Mouse (Mus musculus): ENCODE measurements at regions not wholly inside any gene's neighbourhood (a gene's known extent, or its start where the extent isn't known, plus 50 kb on each side); places are given as distances from the start of the nearest gene placed in this dataset.
"Not testable (repeated sequence)": the region's sequence is repeated elsewhere in the genome, so short reads cannot be mapped to it uniquely, and the experiment has no call there.

GRCm38 (mm10) chr6:22789731-22790130, 85.6 kb upstream of the Ptprz1 start:
- ATAC-seq (replicated peaks; ENCODE audit: low FRiP score); H3K4me3 ChIP-seq (replicated peaks); H3K9ac ChIP-seq; H3K9me3 ChIP-seq (replicated peaks); H3K36me3 ChIP-seq; H3K4me2 ChIP-seq; H3K4me1 ChIP-seq; H3K27me3 ChIP-seq; H3K27ac ChIP-seq: not testable (repeated sequence)
- WGBS: 16% methylated on average over 4 of the region's 4 CpGs

GRCm38 (mm10) chr6:22791801-22792200, 83.5 kb upstream of the Ptprz1 start:
- 91% methylated on average over 4 of the region's 4 CpGs for WGBS
- H3K36me3 ChIP-seq: no peaks in the 10 kb centered on the region
- no peaks in the 10 kb centered on the region for H3K4me1 ChIP-seq
- H3K27ac ChIP-seq: no peak overlapping the region
- no peak overlapping the region for H3K9ac ChIP-seq
- no peaks in the 10 kb centered on the region for H3K9me3 ChIP-seq (replicated peaks)
- H3K4me3 ChIP-seq (replicated peaks): no peak overlapping the region
- H3K4me2 ChIP-seq: no peak overlapping the region
- no peaks in the 10 kb centered on the region for H3K27me3 ChIP-seq
- no peak for ATAC-seq (replicated peaks; ENCODE audit: low FRiP score)

- Histone ChIP-seq H3K27me3 (no peaks in the 10 kb centered on the region), H3K9ac (no peak overlapping the region), H3K4me3 (replicated peaks) (no peak overlapping the region), H3K9me3 (replicated peaks) (no peaks in the 10 kb centered on the region), H3K36me3 (no peaks in the 10 kb centered on the region), H3K4me1 (no peaks in the 10 kb centered on the region), H3K4me2 (no peak overlapping the region), H3K27ac (no peak overlapping the region)
- WGBS: 76% methylated on average over 3 of the region's 3 CpGs
- no peak for ATAC-seq (replicated peaks; ENCODE audit: low FRiP score)
These were observed 82.7 kb upstream of the Ptprz1 start for GRCm38 (mm10) chr6:22792601-22793000.

- Histone ChIP-seq H3K27ac (no peak overlapping the region), H3K27me3 (no peaks in the 10 kb centered on the region), H3K36me3 (no peaks in the 10 kb centered on the region), H3K4me2 (no peak overlapping the region), H3K9ac (no peak overlapping the region), H3K9me3 (replicated peaks) (no peaks in the 10 kb centered on the region), H3K4me3 (replicated peaks) (no peak overlapping the region), H3K4me1 (no peaks in the 10 kb centered on the region)
- no peak for ATAC-seq (replicated peaks; ENCODE audit: low FRiP score)
- WGBS: 59% methylated on average over 12 of the region's 12 CpGs
These were observed 81.1 kb upstream of the Ptprz1 start for GRCm38 (mm10) chr6:22794071-22794721.

- no peak for ATAC-seq (replicated peaks; ENCODE audit: low FRiP score)
These were observed 80.5 kb upstream of the Ptprz1 start for GRCm38 (mm10) chr6:22794755-22795154.

GRCm38 (mm10) chr6:22795291-22795860, 79.9 kb upstream of the Ptprz1 start:
- Histone ChIP-seq H3K4me3 (replicated peaks) (no peak overlapping the region), H3K27me3 (no peaks in the 10 kb centered on the region), H3K27ac (no peak overlapping the region), H3K36me3 (no peaks in the 10 kb centered on the region), H3K9ac (no peak overlapping the region), H3K4me1 (no peaks in the 10 kb centered on the region), H3K9me3 (replicated peaks) (no peaks in the 10 kb centered on the region), H3K4me2 (no peak overlapping the region)
- ATAC-seq (replicated peaks; ENCODE audit: low FRiP score): no peak
- 69% methylated on average over 6 of the region's 6 CpGs for WGBS

More at GRCm38 (mm10) chr6:22794755-22795154, 80.5 kb upstream of the Ptprz1 start:
- H3K36me3 ChIP-seq: no peaks in the 10 kb centered on the region
- no peak overlapping the region for H3K27ac ChIP-seq
- no peak overlapping the region for H3K4me3 ChIP-seq (replicated peaks)
- no peaks in the 10 kb centered on the region for H3K4me1 ChIP-seq
- no peaks in the 10 kb centered on the region for H3K9me3 ChIP-seq (replicated peaks)
- no peak overlapping the region for H3K4me2 ChIP-seq
- no peak overlapping the region for H3K9ac ChIP-seq
- 81% methylated on average over 3 of the region's 3 CpGs for WGBS
- no peaks in the 10 kb centered on the region for H3K27me3 ChIP-seq

GRCm38 (mm10) chr6:22801908-22802307, 73.4 kb upstream of the Ptprz1 start:
- Histone ChIP-seq H3K9ac (no peak overlapping the region), H3K4me2 (no peak overlapping the region), H3K27me3 (no peaks in the 10 kb centered on the region), H3K4me3 (replicated peaks) (no peak overlapping the region), H3K36me3 (no peaks in the 10 kb centered on the region), H3K27ac (no peak overlapping the region), H3K9me3 (replicated peaks) (no peaks in the 10 kb centered on the region), H3K4me1 (no peaks in the 10 kb centered on the region)
- no peak for ATAC-seq (replicated peaks; ENCODE audit: low FRiP score)
- WGBS: 72% methylated on average over 3 of the region's 3 CpGs

GRCm38 (mm10) chr6:22802399-22803092, 72.8 kb upstream of the Ptprz1 start:
- H3K27ac ChIP-seq: no peak overlapping the region
- no peaks in the 10 kb centered on the region for H3K9me3 ChIP-seq (replicated peaks)
- peak; percentile 56; the same call in 1 of the 2 replicates for ATAC-seq (replicated peaks; ENCODE audit: low FRiP score)
- H3K4me3 ChIP-seq (replicated peaks): no peak overlapping the region
- H3K36me3 ChIP-seq: no peaks in the 10 kb centered on the region
- H3K4me2 ChIP-seq: no peak overlapping the region
- 64% methylated on average over 12 of the region's 12 CpGs for WGBS
- H3K27me3 ChIP-seq: no peaks in the 10 kb centered on the region
- no peaks in the 10 kb centered on the region for H3K4me1 ChIP-seq
- no peak overlapping the region for H3K9ac ChIP-seq

- no peak overlapping the region for H3K4me2 ChIP-seq
- no peaks in the 10 kb centered on the region for H3K36me3 ChIP-seq
- H3K27ac ChIP-seq: no peak overlapping the region
- no peaks in the 10 kb centered on the region for H3K9me3 ChIP-seq (replicated peaks)
- no peak overlapping the region for H3K4me3 ChIP-seq (replicated peaks)
- no peak overlapping the region for H3K9ac ChIP-seq
- WGBS: 80% methylated on average over 4 of the region's 4 CpGs
- H3K4me1 ChIP-seq: no peaks in the 10 kb centered on the region
- ATAC-seq (replicated peaks; ENCODE audit: low FRiP score): no peak
- no peaks in the 10 kb centered on the region for H3K27me3 ChIP-seq
These were observed 71.4 kb upstream of the Ptprz1 start for GRCm38 (mm10) chr6:22803886-22804285.

- Histone ChIP-seq H3K4me1 (no peaks in the 10 kb centered on the region), H3K4me2 (no peak overlapping the region), H3K9me3 (replicated peaks) (no peaks in the 10 kb centered on the region), H3K36me3 (no peaks in the 10 kb centered on the region), H3K9ac (no peak overlapping the region), H3K27ac (no peak overlapping the region), H3K4me3 (replicated peaks) (no peak overlapping the region), H3K27me3 (no peaks in the 10 kb centered on the region)
- WGBS: 88% methylated on average over 1 of the region's 1 CpGs
- ATAC-seq (replicated peaks; ENCODE audit: low FRiP score): no peak
These were observed 50.1 kb upstream of the Ptprz1 start for GRCm38 (mm10) chr6:22825086-22825768.
